Mouse (Mus musculus): ENCODE results near the gene Sebox. TPM values are rescaled to one million over a fixed set of nuclear protein-coding genes. Genes with fewer than 3 reads are reported as not detected.

Gene Sebox
- polyA plus RNA-seq (2014; fragmentation: Illumina TruSeq; extraction: RNeasy Lipid Tissue Mini Kit (QIAGEN cat#74804); ENCODE audit: low read depth, low replicate concordance) = not detected

GRCm38 (mm10) chr11:78502909-78503650 lies at the start of gene Sebox:
Sebox (plus strand) TSS chr11:78503447.

GRCm38 (mm10) chr11:78465568-78466180 lies 37.6 kb upstream of the Sebox start, which contains the start of gene Slc46a1:
Slc46a1 (plus strand) TSS chr11:78465697.

GRCm38 (mm10) chr11:78497544-78498522 lies 5.4 kb upstream of the Sebox start, which contains the start of gene Sarm1:
Sarm1 (minus strand) TSS chr11:78497754.

GRCm38 (mm10) chr11:78499004-78499403 lies 4.2 kb upstream of the Sebox start, which contains the start of gene Vtn:
Vtn (plus strand) TSS chr11:78499091.

GRCm38 (mm10) chr11:78512025-78512957 lies 9.0 kb downstream of the Sebox start, which contains the start of the genes Tmem199 and Poldip2:
Tmem199 (minus strand) TSS chr11:78512172.
Poldip2 (plus strand) TSS chr11:78512193.

GRCm38 (mm10) chr11:78536080-78536689 lies 32.9 kb downstream of the Sebox start, which contains the start of the genes Tnfaip1 and Ift20:
Tnfaip1 (minus strand) TSS chr11:78536332.
Ift20 (plus strand) TSS chr11:78536361.

GRCm38 (mm10) chr11:78550168-78551058 lies 47.2 kb downstream of the Sebox start, which contains the start of gene Tmem97:
Tmem97 (minus strand) TSS chr11:78550777.

Other genes with a start within 250 kb of the Sebox start
- gene 2610507B11Rik, start 241.7 kb upstream of the Sebox start, polyA plus RNA-seq (2014; fragmentation: Illumina TruSeq; extraction: RNeasy Lipid Tissue Mini Kit (QIAGEN cat#74804); ENCODE audit: low read depth, low replicate concordance) = 126 TPM
- 0.46 TPM for gene BC030499, start 212.6 kb upstream of the Sebox start, polyA plus RNA-seq (2014; fragmentation: Illumina TruSeq; extraction: RNeasy Lipid Tissue Mini Kit (QIAGEN cat#74804); ENCODE audit: low read depth, low replicate concordance)
- 48.0 TPM for gene Spag5, start 201.9 kb upstream of the Sebox start, polyA plus RNA-seq (2014; fragmentation: Illumina TruSeq; extraction: RNeasy Lipid Tissue Mini Kit (QIAGEN cat#74804); ENCODE audit: low read depth, low replicate concordance)
- 4.2 TPM for gene Aldoc, start 180.5 kb upstream of the Sebox start, polyA plus RNA-seq (2014; fragmentation: Illumina TruSeq; extraction: RNeasy Lipid Tissue Mini Kit (QIAGEN cat#74804); ENCODE audit: low read depth, low replicate concordance)
- 3.7 TPM for gene Pigs, start 175.0 kb upstream of the Sebox start, polyA plus RNA-seq (2014; fragmentation: Illumina TruSeq; extraction: RNeasy Lipid Tissue Mini Kit (QIAGEN cat#74804); ENCODE audit: low read depth, low replicate concordance)
- gene Unc119, start 160.0 kb upstream of the Sebox start, polyA plus RNA-seq (2014; fragmentation: Illumina TruSeq; extraction: RNeasy Lipid Tissue Mini Kit (QIAGEN cat#74804); ENCODE audit: low read depth, low replicate concordance) = 9.2 TPM
- not detected for gene Foxn1, start 116.9 kb upstream of the Sebox start, polyA plus RNA-seq (2014; fragmentation: Illumina TruSeq; extraction: RNeasy Lipid Tissue Mini Kit (QIAGEN cat#74804); ENCODE audit: low read depth, low replicate concordance)
- gene Slc13a2, start 81.2 kb upstream of the Sebox start, polyA plus RNA-seq (2014; fragmentation: Illumina TruSeq; extraction: RNeasy Lipid Tissue Mini Kit (QIAGEN cat#74804); ENCODE audit: low read depth, low replicate concordance) = 0.41 TPM
- gene Slc46a1, start 37.8 kb upstream of the Sebox start, polyA plus RNA-seq (2014; fragmentation: Illumina TruSeq; extraction: RNeasy Lipid Tissue Mini Kit (QIAGEN cat#74804); ENCODE audit: low read depth, low replicate concordance) = 0.31 TPM
- 0.15 TPM for gene Sarm1, start 5.7 kb upstream of the Sebox start, polyA plus RNA-seq (2014; fragmentation: Illumina TruSeq; extraction: RNeasy Lipid Tissue Mini Kit (QIAGEN cat#74804); ENCODE audit: low read depth, low replicate concordance)
- gene Vtn, start 4.4 kb upstream of the Sebox start, polyA plus RNA-seq (2014; fragmentation: Illumina TruSeq; extraction: RNeasy Lipid Tissue Mini Kit (QIAGEN cat#74804); ENCODE audit: low read depth, low replicate concordance) = 0.73 TPM
- gene Tmem199, start 8.7 kb downstream of the Sebox start, polyA plus RNA-seq (2014; fragmentation: Illumina TruSeq; extraction: RNeasy Lipid Tissue Mini Kit (QIAGEN cat#74804); ENCODE audit: low read depth, low replicate concordance) = 29.0 TPM
- gene Poldip2, start 8.7 kb downstream of the Sebox start, polyA plus RNA-seq (2014; fragmentation: Illumina TruSeq; extraction: RNeasy Lipid Tissue Mini Kit (QIAGEN cat#74804); ENCODE audit: low read depth, low replicate concordance) = 39.3 TPM
- gene Tnfaip1, start 32.9 kb downstream of the Sebox start, polyA plus RNA-seq (2014; fragmentation: Illumina TruSeq; extraction: RNeasy Lipid Tissue Mini Kit (QIAGEN cat#74804); ENCODE audit: low read depth, low replicate concordance) = 8.6 TPM
- 45.9 TPM for gene Ift20, start 32.9 kb downstream of the Sebox start, polyA plus RNA-seq (2014; fragmentation: Illumina TruSeq; extraction: RNeasy Lipid Tissue Mini Kit (QIAGEN cat#74804); ENCODE audit: low read depth, low replicate concordance)
- 411 TPM for gene Tmem97, start 47.3 kb downstream of the Sebox start, polyA plus RNA-seq (2014; fragmentation: Illumina TruSeq; extraction: RNeasy Lipid Tissue Mini Kit (QIAGEN cat#74804); ENCODE audit: low read depth, low replicate concordance)
- 25.2 TPM for gene Nlk, start 193.9 kb downstream of the Sebox start, polyA plus RNA-seq (2014; fragmentation: Illumina TruSeq; extraction: RNeasy Lipid Tissue Mini Kit (QIAGEN cat#74804); ENCODE audit: low read depth, low replicate concordance)
- 2.8 TPM for gene Ccnq, start 248.3 kb downstream of the Sebox start, polyA plus RNA-seq (2014; fragmentation: Illumina TruSeq; extraction: RNeasy Lipid Tissue Mini Kit (QIAGEN cat#74804); ENCODE audit: low read depth, low replicate concordance)

All from testis, adult 10 weeks (tissue).